Mouse (Mus musculus) bone marrow, adult 2 months (tissue): ENCODE data around the gene Trim58.

ENCODE experiments used
- CTCF ChIP-seq: fragments of 200-500 bp; IDR thresholded peaks from 2 replicates; pipeline ENCODE4 v1.5.1; 2011; ENCODE audit warnings: low read length, control low read depth; ENCODE audit not compliant: control insufficient read depth, insufficient read depth
- POLR2A ChIP-seq: fragments of 200-500 bp; IDR thresholded peaks from 2 replicates; pipeline ENCODE4 v1.6.1; 2011; ENCODE audit warnings: low read depth, mild to moderate bottlenecking, control low read depth, low read length, borderline replicate concordance; ENCODE audit not compliant: control insufficient read depth

GRCm38 (mm10) chr11:58606177-58606919 is 33.9 kb upstream of the Trim58 start:
- TF ChIP-seq CTCF = no peak
- no peak for TF ChIP-seq POLR2A
